Mouse (Mus musculus): ENCODE data around the gene Spata25.

Spata25 gene

DNA sequence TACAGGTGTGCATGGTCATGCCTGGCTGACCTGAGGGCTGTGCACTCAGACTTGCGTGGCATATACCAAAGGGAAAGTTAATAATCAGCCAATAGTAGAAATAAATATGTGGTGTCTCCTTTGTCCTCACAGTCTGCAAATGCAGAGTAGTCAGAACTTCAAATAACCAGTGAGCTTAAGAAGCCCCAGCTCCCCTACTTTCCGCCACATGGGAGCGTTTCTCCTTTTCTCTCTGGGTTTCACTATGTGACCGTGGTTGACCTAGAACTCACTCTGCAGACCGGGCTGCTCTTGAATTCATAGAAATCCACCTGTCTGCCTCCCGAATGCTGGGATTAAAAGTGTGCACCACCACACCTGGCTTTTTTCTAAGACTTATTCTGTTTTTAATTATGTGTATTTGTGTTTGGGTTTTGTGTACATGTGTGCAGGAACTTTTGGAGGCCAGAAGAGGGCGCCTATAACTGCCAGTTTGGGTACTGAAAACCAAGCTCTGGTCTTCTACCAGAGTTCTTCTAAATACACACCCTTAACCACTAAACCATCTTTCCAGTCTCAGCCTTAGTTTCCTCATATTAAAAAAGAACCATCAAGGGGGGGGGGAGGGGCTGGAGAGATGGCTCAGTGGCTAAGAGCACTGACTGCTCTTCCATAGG is 44.3 kb downstream of the Spata25 start:
- peak; percentile 80 for DNase-seq (ENCODE audit: low read depth, low spot score)

DNA sequence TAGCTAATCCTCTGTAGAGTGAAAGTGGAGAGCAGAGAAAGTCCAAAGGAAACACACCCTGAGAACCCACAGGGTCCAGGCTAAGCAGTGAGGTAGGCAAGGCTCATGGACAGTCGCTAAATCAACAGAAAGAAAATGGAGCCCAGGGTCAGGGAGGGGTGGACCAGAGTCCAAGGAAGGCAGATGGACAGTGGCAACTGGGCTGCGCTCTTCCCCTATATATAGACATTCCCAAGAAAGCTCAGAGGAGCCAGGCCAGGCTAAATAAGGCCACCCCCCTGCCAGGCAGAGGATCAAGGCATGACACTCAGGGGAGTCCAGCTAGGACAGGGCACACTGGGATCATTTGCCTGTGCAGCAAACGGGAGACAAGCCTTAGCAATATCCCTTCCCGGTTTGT is 46.5 kb downstream of the Spata25 start:
- no peak for DNase-seq (ENCODE audit: low read depth, low spot score)

DNA sequence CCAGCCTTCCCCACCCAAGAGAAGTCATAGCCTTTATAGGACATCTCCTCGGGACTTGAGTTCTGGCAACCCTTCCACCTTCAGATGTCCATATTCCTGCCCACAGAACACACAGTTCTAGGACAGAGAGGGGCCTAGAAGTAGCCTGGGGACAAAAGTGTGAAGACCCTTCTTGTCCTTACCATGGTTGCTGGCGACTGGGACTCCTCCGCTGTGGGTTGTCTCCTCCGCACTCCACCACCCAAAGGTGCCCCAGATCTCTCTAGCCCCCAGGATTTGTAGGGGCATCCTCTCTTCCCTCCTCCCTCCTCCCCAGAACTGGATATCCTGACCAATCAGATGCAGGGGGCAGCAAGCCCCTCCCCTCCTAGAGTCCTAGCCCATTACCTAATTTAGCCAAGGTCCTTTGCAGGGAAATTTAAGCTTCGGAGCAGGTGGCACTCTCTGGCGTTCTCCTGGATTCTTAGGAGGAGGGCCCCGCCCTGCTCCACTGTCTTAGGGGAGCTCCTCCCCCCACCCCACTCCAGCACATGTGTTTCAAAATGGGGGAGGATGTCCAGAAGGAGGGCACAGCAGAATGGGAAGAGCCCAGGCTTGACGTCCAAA is 48.8 kb downstream of the Spata25 start, which contains the start of gene Tnnc2:
Tnnc2 (minus strand) TSS at position 487 of the 606 bp plus-strand sequence.
- no peak for DNase-seq (ENCODE audit: low read depth, low spot score)

DNA sequence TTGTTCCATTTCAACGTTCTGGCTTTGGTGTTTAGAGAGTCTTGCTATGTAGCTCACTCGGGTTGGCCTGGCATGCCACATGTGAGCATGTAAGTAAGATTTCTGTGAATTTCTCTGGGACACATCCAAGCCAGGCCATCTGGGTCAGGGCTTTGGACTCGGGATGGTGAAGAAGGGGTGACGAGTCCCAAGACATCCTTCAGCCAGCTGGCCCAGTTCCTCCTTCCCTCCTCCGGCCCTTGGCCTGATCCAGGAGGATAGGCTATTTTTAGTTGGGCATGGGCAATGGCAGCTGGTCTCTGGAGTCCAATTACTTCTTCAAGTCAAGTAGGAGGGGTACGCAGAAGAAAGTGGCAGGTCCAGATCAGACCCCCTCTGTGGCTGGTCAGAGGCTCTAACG is 49.5 kb downstream of the Spata25 start:
- no peak for DNase-seq (ENCODE audit: low read depth, low spot score)

DNA sequence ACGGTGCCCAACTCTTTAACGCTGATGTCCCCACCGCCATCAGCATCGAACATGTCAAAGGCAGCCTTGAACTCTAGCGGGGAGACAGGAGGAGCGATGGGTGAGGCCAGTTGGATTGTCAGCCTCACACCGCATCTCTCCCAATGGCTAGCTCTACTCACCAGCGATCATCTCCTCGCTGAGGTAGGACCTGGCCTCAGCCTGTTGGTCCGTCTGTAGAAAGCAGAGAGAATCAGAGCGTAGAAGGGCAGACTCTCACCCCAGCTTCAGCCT is 50.4 kb downstream of the Spata25 start:
- DNase-seq (ENCODE audit: low read depth, low spot score): no peak

DNA sequence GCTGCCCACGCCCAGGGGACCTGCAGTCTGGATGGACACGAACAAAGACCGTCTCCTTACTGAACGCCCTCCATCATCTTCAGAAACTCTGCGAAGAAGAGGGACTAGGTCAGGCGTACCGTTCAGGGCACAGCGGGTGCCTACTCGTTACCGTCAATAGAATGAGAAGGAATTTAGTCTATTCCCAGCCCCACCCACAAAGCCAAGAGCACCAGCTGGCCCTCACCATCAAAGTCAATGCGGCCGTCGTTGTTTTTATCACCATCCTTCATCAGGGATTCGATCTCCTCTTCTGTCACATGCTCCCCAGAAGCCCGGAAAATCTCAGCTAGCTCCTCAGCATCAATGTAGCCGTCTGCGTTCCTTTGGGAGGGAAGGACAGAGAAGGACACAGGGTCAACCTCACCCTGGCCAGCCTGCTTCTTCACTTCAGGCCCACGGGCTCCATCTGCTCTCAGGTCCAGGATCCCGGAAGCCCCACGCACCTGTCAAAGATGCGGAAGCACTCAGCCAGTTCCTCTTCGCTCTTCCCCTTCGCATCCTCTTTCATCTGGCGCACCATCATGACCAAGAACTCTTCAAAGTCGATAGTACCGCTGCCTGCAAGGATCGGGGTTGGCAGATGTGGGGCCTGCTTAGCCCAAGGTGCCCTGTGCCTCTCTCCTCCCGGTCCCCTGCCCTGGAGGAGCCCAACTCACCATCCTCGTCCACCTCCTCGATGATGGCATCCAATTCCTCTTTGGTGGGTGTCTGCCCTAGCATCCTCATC is 50.9 kb downstream of the Spata25 start:
- DNase-seq (ENCODE audit: low read depth, low spot score): no peak

DNA sequence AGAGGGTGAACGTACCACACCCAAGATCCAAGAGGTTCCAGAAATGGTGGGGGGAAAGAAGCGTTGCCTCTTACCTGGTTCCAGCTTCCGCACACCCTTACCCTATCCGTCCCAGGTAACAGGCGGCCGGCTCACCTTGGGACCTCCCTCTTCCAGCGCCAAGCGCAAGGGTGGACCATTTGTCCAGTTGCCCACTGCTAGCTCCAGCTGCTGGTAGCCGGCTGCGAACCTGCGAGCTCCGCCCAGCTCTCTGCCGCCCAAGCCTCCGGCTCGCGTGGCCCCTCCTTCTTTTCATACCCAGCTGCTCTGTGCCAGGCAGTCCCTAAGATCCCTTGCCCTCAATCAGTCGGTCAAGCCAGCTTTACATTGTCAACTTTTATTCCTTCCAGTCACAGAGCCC is 51.5 kb downstream of the Spata25 start:
- DNase-seq (ENCODE audit: low read depth, low spot score): no peak
